Mouse (Mus musculus) liver, embryonic 14 days (tissue): ENCODE data around the gene Scamp5. TPM values are rescaled to one million over a fixed set of nuclear protein-coding genes. Genes with fewer than 3 reads are reported as not detected.

Experiments
- polyA plus RNA-seq: library from polyadenylated mRNA; depleted of rRNA; stranded (reverse); fragments of >200 nt; gene quantifications from 2 replicates; pipeline ENCODE4 v1.2.3, GENCODE M21; 2012; rRNA removed

The Scamp5 gene
- 6.9 and 9.7 TPM in 2 replicates for polyA plus RNA-seq

GRCm38 (mm10) chr9:57467896-57468549 is at the start of gene Scamp5:
Scamp5 (minus strand) TSS chr9:57468060.

GRCm38 (mm10) chr9:57503622-57504380 is 35.9 kb upstream of the Scamp5 start, which contains the start of gene Rpp25:
Rpp25 (plus strand) TSS chr9:57504026.

GRCm38 (mm10) chr9:57439522-57440295 is 28.2 kb downstream of the Scamp5 start, which contains the start of gene Ppcdc:
Ppcdc (minus strand) TSS chr9:57440124.

Other genes starting within 250 kb of the Scamp5 start
- gene Trcg1, start 231.5 kb downstream of the Scamp5 start, polyA plus RNA-seq, result not detected in 2 replicates
- 6.0 and 8.3 TPM in 2 replicates for gene 1700017B05Rik, start 205.4 kb downstream of the Scamp5 start, polyA plus RNA-seq
- 7.3 and 10.2 TPM in 2 replicates for gene Ppcdc, start 27.9 kb downstream of the Scamp5 start, polyA plus RNA-seq
- 0.17 and 0.33 TPM in 2 replicates for gene Rpp25, start 36.0 kb upstream of the Scamp5 start, polyA plus RNA-seq
- gene Cox5a, start 53.2 kb upstream of the Scamp5 start, polyA plus RNA-seq, result 109 and 132 TPM in 2 replicates
- gene Fam219b, start 69.5 kb upstream of the Scamp5 start, polyA plus RNA-seq, result 3.4 TPM in 2 replicates
- 8.5 and 9.4 TPM in 2 replicates for gene Mpi, start 84.7 kb upstream of the Scamp5 start, polyA plus RNA-seq
- 12.8 and 15.4 TPM in 2 replicates for gene Scamp2, start 92.9 kb upstream of the Scamp5 start, polyA plus RNA-seq
- gene Ulk3, start 121.4 kb upstream of the Scamp5 start, polyA plus RNA-seq, result 3.5 and 3.6 TPM in 2 replicates
- not detected in 2 replicates for gene Cplx3, start 138.2 kb upstream of the Scamp5 start, polyA plus RNA-seq
- 0.01 TPM in 1 of 2 replicates, not detected in the other for gene Lman1l, start 152.7 kb upstream of the Scamp5 start, polyA plus RNA-seq
- 24.7 and 27.4 TPM in 2 replicates for gene Csk, start 185.6 kb upstream of the Scamp5 start, polyA plus RNA-seq
- gene Cyp1a2, start 215.6 kb upstream of the Scamp5 start, polyA plus RNA-seq, result 0.08 TPM in 2 replicates
- gene Cyp1a1, start 219.9 kb upstream of the Scamp5 start, polyA plus RNA-seq, result 0.12 TPM in 2 replicates
- gene Edc3, start 240.5 kb upstream of the Scamp5 start, polyA plus RNA-seq, result 6.1 and 7.4 TPM in 2 replicates